Mouse (Mus musculus) C2C12 (cell line): ENCODE data around the gene Plce1.

Experiments
- CEBPB ChIP-seq: IDR thresholded peaks from one replicate; pipeline ENCODE4 v1.6.1; 2011; ENCODE audit warnings: low read depth, mild to moderate bottlenecking, control low read depth, moderate library complexity
- CTCF ChIP-seq: IDR thresholded peaks from one replicate; pipeline ENCODE4 v1.5.1; 2011; ENCODE audit not compliant: control insufficient read depth, insufficient read depth, insufficient read length
- FOSL1 ChIP-seq: IDR thresholded peaks from one replicate; pipeline ENCODE4 v1.8.0; 2011; ENCODE audit warnings: mild to moderate bottlenecking, low read length; ENCODE audit not compliant: poor library complexity, insufficient read depth, severe bottlenecking
- MAX ChIP-seq: IDR thresholded peaks from one replicate; pipeline ENCODE4 v1.6.1; 2011; ENCODE audit warnings: mild to moderate bottlenecking, control low read depth
- MYOD1 ChIP-seq: IDR thresholded peaks from one replicate; pipeline ENCODE4 v1.6.1; 2011; ENCODE audit warnings: low read depth; ENCODE audit not compliant: control insufficient read depth, insufficient read length
- USF1 ChIP-seq: IDR thresholded peaks from one replicate; pipeline ENCODE4 v1.6.1; 2011; ENCODE audit warnings: low read depth, mild to moderate bottlenecking, control low read depth, moderate library complexity

DNA sequence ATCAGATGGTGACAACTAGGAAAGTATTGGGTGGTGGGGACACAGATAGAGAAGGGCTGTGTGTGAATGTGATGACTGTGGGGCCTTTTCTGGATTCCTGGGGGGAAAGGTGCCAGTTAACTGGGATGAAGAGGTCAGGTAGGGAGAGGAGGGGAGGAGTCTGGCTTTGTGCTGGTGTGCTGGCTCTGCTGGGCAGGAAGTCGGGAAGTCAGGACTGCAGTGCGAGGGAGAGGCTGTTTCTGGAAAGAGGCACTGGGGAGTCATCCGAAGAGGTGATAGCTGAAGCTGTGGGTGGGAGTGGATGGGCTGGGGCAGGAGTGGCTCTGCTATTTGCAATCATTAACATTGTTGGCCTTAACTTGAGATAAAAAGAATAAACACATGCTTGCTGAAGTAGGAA is 23.7 kb downstream of the Plce1 start:
- TF ChIP-seq CTCF (no peak), MYOD1 (no peak), FOSL1 (no peak), MAX (no peak), USF1 (no peak), CEBPB (no peak)
